Mouse (Mus musculus) ovary, adult 18-20 months (tissue): Measurements from ENCODE around the gene Ninj1.
A peak's percentile ranks its signal among the peaks of the same experiment; 100 is the strongest.

Source experiments
- DNase-seq: peaks from one replicate; pipeline ENCODE4 v3.0.0; 2022; ENCODE audit warnings: low spot score, mixed read lengths

The Ninj1 gene

DNA sequence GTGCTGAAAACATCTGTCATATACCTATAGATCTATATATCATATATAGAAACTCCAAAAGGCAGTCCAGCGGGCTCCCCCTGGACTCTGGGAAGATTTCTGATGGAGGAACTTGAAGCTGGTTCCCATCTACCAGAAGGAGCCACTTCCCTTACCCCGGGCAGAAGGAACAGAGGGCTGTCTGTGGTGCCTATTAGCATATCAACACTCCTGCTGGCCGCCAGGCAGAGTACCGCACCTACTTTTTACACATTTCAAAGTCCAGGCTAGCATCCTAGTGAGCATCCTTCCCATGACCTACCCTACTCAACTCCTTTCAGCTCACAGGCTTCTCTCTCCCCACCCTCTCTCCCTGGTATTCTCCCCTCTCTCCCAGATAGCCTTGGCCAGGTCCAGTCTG, 38.3 kb downstream of the Ninj1 start:
- no peak for DNase-seq

DNA sequence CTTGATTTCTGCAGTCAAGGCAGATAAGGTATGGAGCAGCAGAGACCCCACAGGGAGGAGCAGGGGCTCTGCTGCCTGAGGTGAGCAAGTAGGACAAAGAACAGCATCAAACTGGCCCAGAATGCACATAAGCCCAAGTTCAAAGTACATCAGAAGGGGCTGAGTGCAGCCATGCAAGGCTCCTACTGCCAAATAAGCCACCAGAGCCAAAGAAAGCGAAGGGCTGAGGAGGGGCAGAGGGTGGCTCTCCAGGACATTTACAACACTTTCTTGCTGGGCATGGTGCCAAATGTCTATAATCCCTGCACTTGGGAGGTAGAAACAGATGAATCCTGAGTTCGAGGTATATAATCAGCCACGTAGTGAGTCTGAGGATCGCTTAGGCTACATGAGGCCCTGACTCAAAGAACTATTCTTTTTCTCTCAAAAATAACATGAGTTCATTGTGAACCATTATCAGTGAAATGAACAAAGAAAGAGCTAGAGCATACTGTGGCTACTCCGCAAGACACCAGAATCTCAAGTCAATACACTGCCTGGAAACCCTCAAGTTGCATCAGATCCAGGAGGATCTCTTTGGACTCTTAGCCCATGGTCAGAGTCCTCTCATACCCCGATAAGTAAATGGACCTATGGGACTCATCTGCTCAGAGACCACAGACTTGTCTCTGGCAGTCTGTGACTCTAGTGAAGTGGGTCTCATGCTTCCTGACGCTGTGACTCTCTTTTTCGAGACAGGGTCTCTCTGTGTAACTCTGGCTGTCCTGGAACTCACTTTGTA, 46.7 kb downstream of the Ninj1 start:
- no peak for DNase-seq

DNA sequence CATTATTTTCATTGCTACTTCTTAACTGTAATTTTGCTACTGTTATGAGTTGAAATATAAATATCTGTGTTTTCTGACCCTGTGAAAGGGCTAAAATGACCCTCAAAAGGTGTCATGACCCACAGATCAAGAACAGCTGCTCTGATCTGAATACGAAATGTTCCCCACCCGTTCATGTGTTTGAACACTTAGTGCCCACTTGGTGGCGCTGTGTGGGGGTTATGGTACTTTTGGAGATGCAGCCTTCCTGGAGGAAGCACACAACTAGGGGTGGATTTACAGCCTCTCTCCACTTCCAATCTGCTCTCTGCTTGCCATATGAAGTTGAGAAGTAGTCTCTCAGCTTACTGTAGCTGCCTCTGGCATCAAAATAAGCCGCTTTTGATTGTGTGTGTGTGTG, 47.4 kb downstream of the Ninj1 start:
- no peak for DNase-seq

DNA sequence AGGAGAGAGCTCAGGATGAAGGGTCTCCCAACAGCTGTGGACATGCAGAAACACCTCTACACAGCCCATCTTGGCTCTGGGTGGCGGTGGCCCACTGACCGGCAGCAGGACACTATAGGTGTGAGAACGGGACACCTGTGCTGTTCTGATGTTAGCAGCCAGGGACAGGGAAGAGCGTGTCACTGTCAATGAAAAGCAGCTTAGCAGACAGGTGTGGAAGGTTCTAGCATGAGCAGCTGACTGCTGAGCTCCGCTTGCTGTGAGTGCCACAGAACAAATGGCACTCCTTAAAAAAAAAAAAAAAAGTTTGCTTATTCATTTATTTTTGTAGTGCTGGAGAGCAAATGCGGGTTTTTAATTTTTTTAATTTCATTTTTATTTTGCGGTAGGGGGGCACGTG, 50.3 kb downstream of the Ninj1 start:
- DNase-seq, result no peak

DNA sequence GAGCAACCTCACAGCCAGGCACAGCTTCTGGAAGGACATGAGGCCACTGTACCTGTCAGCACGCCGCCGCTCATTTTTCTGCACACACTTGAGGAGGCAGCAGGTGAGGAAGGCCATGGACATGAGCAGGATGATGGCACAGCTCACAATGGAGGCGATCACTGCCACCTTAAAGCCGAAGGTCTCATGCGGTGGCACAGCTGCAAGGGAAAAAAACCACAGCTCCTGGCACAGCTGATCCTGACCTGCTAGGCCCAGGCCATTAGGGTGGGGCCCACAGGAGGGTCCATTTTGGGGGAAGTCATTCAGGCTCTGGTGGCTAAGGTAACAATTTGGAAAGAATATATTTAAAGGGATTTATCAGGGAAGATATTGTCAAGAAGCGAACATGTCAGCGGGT, 51.5 kb downstream of the Ninj1 start:
- DNase-seq, result no peak

DNA sequence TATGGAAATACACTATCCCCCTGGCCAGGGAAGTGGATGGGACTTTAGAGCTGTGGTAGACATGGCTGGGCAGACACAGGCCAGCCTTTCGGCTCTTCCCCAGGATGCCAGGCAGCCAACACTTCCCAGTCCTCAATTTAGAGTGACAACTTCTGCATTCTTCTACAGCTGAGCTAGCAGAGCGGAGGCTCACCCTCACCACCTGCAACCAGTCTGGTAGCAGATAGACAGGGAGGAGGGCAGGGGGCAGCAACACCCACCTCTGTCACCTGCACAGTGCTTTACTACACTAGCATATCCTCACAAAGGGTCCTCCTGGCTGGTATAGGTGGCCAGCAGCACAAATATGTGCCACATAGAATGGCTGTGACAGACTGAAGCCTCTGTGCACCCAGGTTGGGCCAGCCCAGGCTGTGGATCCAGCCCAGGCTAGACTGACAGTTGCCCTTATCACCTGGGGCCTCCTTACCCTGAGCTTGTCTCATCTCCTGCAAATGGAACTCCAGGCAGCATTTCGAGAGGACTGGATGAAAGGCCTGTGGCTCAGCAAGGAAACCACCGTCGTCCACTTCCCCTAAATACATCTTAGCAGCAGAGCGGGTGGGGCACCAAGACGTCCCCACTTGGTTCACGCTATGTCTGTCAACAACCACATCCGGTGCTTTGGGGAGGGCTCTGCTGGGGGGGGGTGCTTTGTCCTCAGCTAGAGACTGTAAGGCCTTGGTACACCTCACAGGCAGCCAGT, 55.2 kb downstream of the Ninj1 start:
- no peak for DNase-seq

DNA sequence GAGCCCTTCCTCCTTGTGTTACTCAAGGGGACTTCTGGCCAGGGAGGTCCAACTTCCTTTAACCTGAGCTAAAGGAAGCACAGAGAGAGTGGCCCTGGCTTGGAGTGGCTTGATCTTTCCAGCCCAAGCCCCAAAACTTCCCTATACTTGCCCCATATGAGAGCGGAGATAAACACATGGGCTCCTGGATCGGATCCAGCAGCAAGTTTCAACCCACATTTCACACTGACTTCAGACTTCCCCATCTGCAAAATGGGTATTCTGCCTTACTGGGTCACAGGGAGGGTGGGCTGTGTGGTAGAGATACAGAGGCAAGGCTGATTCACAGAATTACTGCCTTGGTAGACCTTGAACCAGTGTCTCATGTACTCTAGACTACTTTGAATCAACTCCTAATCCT, 56.2 kb downstream of the Ninj1 start:
- no peak for DNase-seq

DNA sequence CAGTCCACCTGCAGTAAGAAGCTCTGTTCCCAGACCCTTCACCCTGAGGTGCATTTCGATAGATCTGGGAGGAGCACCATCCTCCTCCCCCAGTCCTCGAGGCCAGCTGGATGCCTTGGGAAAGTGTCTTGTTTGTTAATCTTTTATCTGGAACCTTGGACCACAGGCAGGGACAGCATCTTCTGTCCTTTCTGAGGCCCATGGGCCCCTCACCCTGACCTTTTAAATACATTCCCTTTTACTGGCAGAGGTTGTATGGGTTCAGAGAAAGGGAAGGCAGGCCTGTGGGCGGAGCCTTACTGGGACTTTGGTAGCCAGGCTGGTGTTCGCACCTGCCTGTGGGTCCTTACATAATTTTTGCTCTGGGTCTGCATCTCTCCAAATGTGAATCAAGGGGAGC, 58.0 kb downstream of the Ninj1 start:
- peak; percentile 66 for DNase-seq
